Mouse (Mus musculus) hindbrain, embryonic 13.5 days (tissue): ENCODE measurements at regions not wholly inside any gene's neighbourhood (a gene's known extent, or its start where the extent isn't known, plus 50 kb on each side); places are given as distances from the start of the nearest gene placed in this dataset.

Experiments
- ATAC-seq: fragments of 200-750 bp; cut with Nextera tagmentation; 2 replicates; pipeline ENCODE4 v1.8.0; 2017; ENCODE audit warnings: moderate TSS enrichment; ENCODE audit not compliant: low FRiP score
- H3K27ac ChIP-seq: fragments of 300-500 bp; sonication (generic); 2 replicates; pipeline ENCODE4 v1.5.1; 2015; ENCODE audit warnings: inconsistent platforms, mild to moderate bottlenecking, moderate library complexity
- H3K27me3 ChIP-seq: fragments of 300-500 bp; sonication (generic); 2 replicates; pipeline ENCODE4 v1.6.1; 2015; ENCODE audit warnings: mild to moderate bottlenecking, inconsistent platforms
- H3K36me3 ChIP-seq: fragments of 300-500 bp; sonication (generic); 2 replicates; pipeline ENCODE4 v1.6.1; 2015; ENCODE audit warnings: mild to moderate bottlenecking, inconsistent platforms
- H3K4me1 ChIP-seq: fragments of 300-500 bp; sonication (generic); replicated peaks from 2 replicates; pipeline ENCODE4 v1.6.1; 2015; ENCODE audit warnings: inconsistent platforms
- H3K4me2 ChIP-seq: fragments of 300-500 bp; sonication (generic); 2 replicates; pipeline ENCODE4 v1.6.1; 2015; ENCODE audit warnings: inconsistent platforms, mild to moderate bottlenecking, moderate library complexity
- H3K4me3 ChIP-seq: fragments of 300-500 bp; sonication (generic); 2 replicates; pipeline ENCODE4 v1.5.1; 2015; ENCODE audit warnings: mild to moderate bottlenecking, inconsistent platforms
- H3K9ac ChIP-seq: fragments of 300-500 bp; sonication (generic); 2 replicates; pipeline ENCODE4 v1.6.1; 2015; ENCODE audit warnings: mild to moderate bottlenecking, inconsistent platforms
- H3K9me3 ChIP-seq: fragments of 300-500 bp; sonication (generic); 2 replicates; pipeline ENCODE4 v1.6.1; 2016; ENCODE audit warnings: inconsistent platforms
- WGBS: fragments of 180-500 bp; shearing (Covaris S2); methylation state at CpG from one replicate; pipeline ENCODE4 v1.1.7; 2015; 5-methylcytosine and 5-hydroxymethylcytosine counted together

DNA sequence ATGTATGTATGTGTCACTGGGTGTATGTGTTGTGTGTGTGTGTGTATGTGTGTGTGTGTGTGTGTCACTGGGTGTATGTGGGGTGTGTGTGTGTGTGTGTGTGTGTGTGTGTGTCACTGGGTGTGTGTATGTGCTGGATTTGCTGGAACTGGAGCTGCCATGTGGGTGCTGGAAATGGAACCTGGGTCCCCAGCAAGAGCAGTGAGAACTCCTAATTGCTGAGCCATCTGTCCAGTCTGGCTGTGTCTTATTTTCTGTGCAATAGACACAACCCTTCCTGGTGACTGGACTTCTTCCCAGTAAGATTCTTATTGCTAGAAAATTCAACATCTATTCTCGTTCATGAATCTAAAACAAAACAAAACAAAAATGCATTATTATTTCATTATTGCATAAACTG lies 119.8 kb upstream of the Foxn2 start:
- H3K9ac ChIP-seq: no peak overlapping the region
- no peak overlapping the region for H3K4me2 ChIP-seq
- peaks cover 39% of the 10 kb centered on the region for H3K27me3 ChIP-seq
- WGBS: 82% methylated on average over 1 of the region's 1 CpGs
- ATAC-seq: no peak
- no peaks in the 10 kb centered on the region for H3K9me3 ChIP-seq
- no peak overlapping the region for H3K4me3 ChIP-seq
- H3K4me1 ChIP-seq: peaks cover 7% of the 10 kb centered on the region
- H3K27ac ChIP-seq: no peak overlapping the region
- H3K36me3 ChIP-seq: no peaks in the 10 kb centered on the region

- Histone ChIP-seq H3K4me1 (peaks cover 34% of the 10 kb centered on the region), H3K27me3 (peaks cover 53% of the 10 kb centered on the region), H3K9me3 (peaks cover 3% of the 10 kb centered on the region; the same call in 1 of the 2 replicates), H3K27ac (peak overlapping the region; percentile 52; the same call in 1 of the 2 replicates), H3K9ac (no peak overlapping the region), H3K4me3 (no peak overlapping the region), H3K36me3 (no peaks in the 10 kb centered on the region), H3K4me2 (peak overlapping the region; percentile 19; the same call in 1 of the 2 replicates)
- peak; percentile 50 for ATAC-seq
- 12% methylated on average over 14 of the region's 14 CpGs for WGBS
These were observed 115.1 kb upstream of the Foxn2 start for GRCm38 (mm10) chr17:88325326-88325909.

DNA sequence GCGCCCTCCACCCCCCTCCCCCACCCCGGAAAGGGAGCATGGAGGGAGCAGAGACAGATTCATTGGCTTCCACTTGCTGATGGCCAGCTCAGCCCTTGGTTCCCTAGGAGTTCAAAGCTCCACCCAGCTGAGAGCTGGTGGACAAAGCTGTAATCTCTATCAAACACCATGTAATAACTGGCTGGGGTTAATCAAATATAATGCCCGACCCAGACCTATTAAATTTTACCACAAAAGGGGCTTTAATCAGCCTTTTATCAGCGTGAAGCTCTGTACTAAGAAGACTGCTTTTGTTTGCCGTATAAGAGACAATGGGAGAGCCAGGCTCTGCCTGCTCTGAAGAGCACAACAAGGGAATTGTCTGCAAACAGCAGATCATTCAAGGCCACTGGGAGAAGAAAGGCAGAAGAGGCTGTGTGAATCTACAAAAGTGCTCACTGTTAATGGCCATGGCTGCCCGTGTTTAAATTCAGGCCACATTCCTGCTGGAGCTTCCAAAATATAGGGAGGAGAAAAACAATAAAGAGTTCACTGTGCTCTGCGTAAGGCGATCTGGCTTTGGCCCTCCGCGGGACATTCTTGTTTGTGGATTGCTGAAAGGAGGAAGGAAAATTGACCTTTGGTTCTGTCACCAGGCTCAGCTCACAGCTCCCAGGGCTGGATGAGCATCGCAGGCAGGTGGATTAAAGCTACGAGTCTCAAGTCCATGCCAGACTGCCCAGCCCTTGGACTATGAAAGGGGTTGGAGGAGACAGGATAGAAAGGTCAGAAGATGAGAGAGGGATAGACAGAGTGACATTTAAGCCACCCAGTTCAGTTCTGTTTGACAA lies 114.4 kb upstream of the Foxn2 start:
- H3K4me3 ChIP-seq: no peak overlapping the region
- H3K9me3 ChIP-seq: peaks cover 6% of the 10 kb centered on the region; the same call in 1 of the 2 replicates
- peaks cover 57% of the 10 kb centered on the region for H3K27me3 ChIP-seq
- ATAC-seq: peak; percentile 57
- 6% methylated on average over 12 of the region's 12 CpGs for WGBS
- no peak overlapping the region for H3K9ac ChIP-seq
- peaks cover 34% of the 10 kb centered on the region for H3K4me1 ChIP-seq
- H3K36me3 ChIP-seq: no peaks in the 10 kb centered on the region
- peak overlapping the region; percentile 19; the same call in 1 of the 2 replicates for H3K4me2 ChIP-seq
- peak overlapping the region; percentile 52 for H3K27ac ChIP-seq

- no peaks in the 10 kb centered on the region for H3K36me3 ChIP-seq
- peaks cover 6% of the 10 kb centered on the region; the same call in 1 of the 2 replicates for H3K9me3 ChIP-seq
- H3K27ac ChIP-seq: peak overlapping the region; percentile 52; the same call in 1 of the 2 replicates
- peaks cover 55% of the 10 kb centered on the region for H3K27me3 ChIP-seq
- H3K4me1 ChIP-seq: peaks cover 34% of the 10 kb centered on the region
- WGBS: 47% methylated on average over 4 of the region's 4 CpGs
- no peak for ATAC-seq
- H3K9ac ChIP-seq: no peak overlapping the region
- H3K4me3 ChIP-seq: no peak overlapping the region
- H3K4me2 ChIP-seq: no peak overlapping the region
These were observed 113.8 kb upstream of the Foxn2 start for GRCm38 (mm10) chr17:88326740-88327123.

GRCm38 (mm10) chr17:88327791-88328190 lies 112.7 kb upstream of the Foxn2 start:
- H3K27ac ChIP-seq: no peak overlapping the region
- 18% methylated on average over 8 of the region's 8 CpGs for WGBS
- no peak overlapping the region for H3K9ac ChIP-seq
- H3K4me2 ChIP-seq: no peak overlapping the region
- ATAC-seq: no peak
- peaks cover 51% of the 10 kb centered on the region for H3K27me3 ChIP-seq
- no peaks in the 10 kb centered on the region for H3K36me3 ChIP-seq
- peaks cover 34% of the 10 kb centered on the region for H3K4me1 ChIP-seq
- no peak overlapping the region for H3K4me3 ChIP-seq
- peaks cover 6% of the 10 kb centered on the region; the same call in 1 of the 2 replicates for H3K9me3 ChIP-seq

DNA sequence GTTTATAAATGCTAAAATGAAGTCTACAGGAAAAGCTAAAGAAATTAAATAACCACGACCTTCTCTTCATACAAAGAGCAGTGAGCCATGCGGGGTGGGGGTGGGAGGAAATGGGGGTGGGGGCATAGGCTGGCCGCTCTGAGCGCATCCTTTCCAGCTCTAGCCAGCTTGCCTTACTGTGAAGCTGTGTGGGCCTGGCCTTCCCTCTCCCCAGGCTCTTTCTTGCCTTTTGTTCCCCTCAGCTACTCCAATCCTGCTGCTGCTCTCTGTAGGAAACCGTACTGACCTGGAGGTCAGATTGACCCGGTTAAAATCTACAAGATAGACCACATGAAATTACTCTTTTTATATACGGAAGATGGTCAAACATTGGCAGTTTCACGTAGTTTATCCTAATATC lies 111.7 kb upstream of the Foxn2 start:
- Histone ChIP-seq H3K27me3 (peaks cover 44% of the 10 kb centered on the region), H3K27ac (no peak overlapping the region), H3K9me3 (peaks cover 6% of the 10 kb centered on the region; the same call in 1 of the 2 replicates), H3K4me3 (no peak overlapping the region), H3K36me3 (no peaks in the 10 kb centered on the region), H3K4me1 (peaks cover 34% of the 10 kb centered on the region), H3K9ac (0 out of 2 replicates have a peak overlapping the region, but pooled peaks have one; percentile 13), H3K4me2 (no peak overlapping the region)
- ATAC-seq: peak; percentile 34; the same call in 1 of the 2 replicates
- 5% methylated on average over 8 of the region's 8 CpGs for WGBS

DNA sequence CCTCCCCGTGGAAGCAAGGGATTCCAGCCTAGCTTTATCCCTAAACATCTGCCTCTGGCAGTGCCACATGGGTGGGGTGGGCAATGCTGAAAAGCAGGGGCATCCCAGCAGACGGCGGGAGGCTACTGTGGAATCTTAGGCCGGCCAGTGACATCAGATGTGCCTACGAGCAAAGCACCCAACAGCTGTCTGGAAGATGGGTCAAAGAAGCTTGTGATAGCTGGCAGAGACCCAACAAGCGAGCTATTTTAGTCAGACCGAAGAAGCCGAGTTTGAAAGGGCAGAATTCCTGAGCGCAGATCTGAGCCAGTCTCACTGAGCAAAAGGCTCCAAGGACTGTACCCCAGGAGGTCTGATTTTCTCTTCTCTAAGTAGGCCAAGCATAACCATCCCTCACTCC lies 110.8 kb upstream of the Foxn2 start:
- Histone ChIP-seq H3K9ac (no peak overlapping the region), H3K36me3 (no peaks in the 10 kb centered on the region), H3K27ac (no peak overlapping the region), H3K27me3 (peaks cover 39% of the 10 kb centered on the region), H3K4me3 (no peak overlapping the region), H3K4me2 (no peak overlapping the region), H3K9me3 (peaks cover 6% of the 10 kb centered on the region; the same call in 1 of the 2 replicates), H3K4me1 (peaks cover 34% of the 10 kb centered on the region)
- no peak for ATAC-seq
- 62% methylated on average over 9 of the region's 9 CpGs for WGBS

DNA sequence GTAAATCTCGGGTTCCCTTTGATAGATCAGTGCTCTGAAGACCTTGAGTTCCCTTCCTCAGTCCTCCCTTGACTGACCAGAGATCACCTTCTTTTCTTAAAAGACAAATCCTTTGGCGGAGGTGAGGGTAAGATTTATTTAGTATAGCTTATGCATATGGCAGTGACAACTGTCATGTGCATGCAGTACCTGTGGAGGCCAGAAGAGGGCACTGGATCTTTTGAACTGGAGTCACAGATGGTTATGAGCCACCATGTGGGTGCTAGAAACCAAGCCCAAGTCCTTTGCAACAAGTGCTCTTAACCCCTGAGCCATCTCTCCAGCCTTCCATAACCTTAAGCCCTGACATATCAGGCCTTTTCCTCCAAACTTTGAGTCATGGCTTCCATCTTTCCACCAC lies 110.4 kb upstream of the Foxn2 start:
- H3K9ac ChIP-seq: no peak overlapping the region
- no peak overlapping the region for H3K27ac ChIP-seq
- no peaks in the 10 kb centered on the region for H3K36me3 ChIP-seq
- peaks cover 39% of the 10 kb centered on the region for H3K27me3 ChIP-seq
- no peak overlapping the region for H3K4me2 ChIP-seq
- H3K4me1 ChIP-seq: peaks cover 33% of the 10 kb centered on the region
- 87% methylated on average over 2 of the region's 2 CpGs for WGBS
- peaks cover 6% of the 10 kb centered on the region; the same call in 1 of the 2 replicates for H3K9me3 ChIP-seq
- no peak overlapping the region for H3K4me3 ChIP-seq
- ATAC-seq: no peak

GRCm38 (mm10) chr17:88333816-88334215 lies 106.7 kb upstream of the Foxn2 start:
- ATAC-seq: no peak
- H3K4me2 ChIP-seq: no peak overlapping the region
- no peak overlapping the region for H3K27ac ChIP-seq

GRCm38 (mm10) chr17:88335271-88335670 lies 105.2 kb upstream of the Foxn2 start:
- no peak overlapping the region for H3K9ac ChIP-seq
- H3K4me1 ChIP-seq: no peaks in the 10 kb centered on the region
- WGBS: 88% methylated on average over 5 of the region's 5 CpGs
- H3K27me3 ChIP-seq: peaks cover 23% of the 10 kb centered on the region
- no peak overlapping the region for H3K4me2 ChIP-seq
- H3K9me3 ChIP-seq: peaks cover 4% of the 10 kb centered on the region; the same call in 1 of the 2 replicates
- no peak overlapping the region for H3K4me3 ChIP-seq
- H3K27ac ChIP-seq: no peak overlapping the region
- no peaks in the 10 kb centered on the region for H3K36me3 ChIP-seq
- no peak for ATAC-seq

More at GRCm38 (mm10) chr17:88333816-88334215, 106.7 kb upstream of the Foxn2 start:
- no peaks in the 10 kb centered on the region for H3K36me3 ChIP-seq
- H3K27me3 ChIP-seq: peaks cover 33% of the 10 kb centered on the region
- H3K9me3 ChIP-seq: peaks cover 6% of the 10 kb centered on the region; the same call in 1 of the 2 replicates
- H3K9ac ChIP-seq: no peak overlapping the region
- H3K4me3 ChIP-seq: no peak overlapping the region
- WGBS: 40% methylated on average over 4 of the region's 4 CpGs
- peaks cover 6% of the 10 kb centered on the region for H3K4me1 ChIP-seq

- H3K36me3 ChIP-seq: no peaks in the 10 kb centered on the region
- H3K4me1 ChIP-seq: no peaks in the 10 kb centered on the region
- WGBS: 69% methylated on average over 3 of the region's 3 CpGs
- no peak overlapping the region for H3K9ac ChIP-seq
- ATAC-seq: no peak
- H3K9me3 ChIP-seq: no peaks in the 10 kb centered on the region
- no peak overlapping the region for H3K4me2 ChIP-seq
- H3K27ac ChIP-seq: no peak overlapping the region
- H3K4me3 ChIP-seq: no peak overlapping the region
- H3K27me3 ChIP-seq: peaks cover 16% of the 10 kb centered on the region
These were observed 104.3 kb upstream of the Foxn2 start for GRCm38 (mm10) chr17:88336140-88336769.
